Mouse (Mus musculus): ENCODE measurements around the gene Mrpl43.

DNA sequence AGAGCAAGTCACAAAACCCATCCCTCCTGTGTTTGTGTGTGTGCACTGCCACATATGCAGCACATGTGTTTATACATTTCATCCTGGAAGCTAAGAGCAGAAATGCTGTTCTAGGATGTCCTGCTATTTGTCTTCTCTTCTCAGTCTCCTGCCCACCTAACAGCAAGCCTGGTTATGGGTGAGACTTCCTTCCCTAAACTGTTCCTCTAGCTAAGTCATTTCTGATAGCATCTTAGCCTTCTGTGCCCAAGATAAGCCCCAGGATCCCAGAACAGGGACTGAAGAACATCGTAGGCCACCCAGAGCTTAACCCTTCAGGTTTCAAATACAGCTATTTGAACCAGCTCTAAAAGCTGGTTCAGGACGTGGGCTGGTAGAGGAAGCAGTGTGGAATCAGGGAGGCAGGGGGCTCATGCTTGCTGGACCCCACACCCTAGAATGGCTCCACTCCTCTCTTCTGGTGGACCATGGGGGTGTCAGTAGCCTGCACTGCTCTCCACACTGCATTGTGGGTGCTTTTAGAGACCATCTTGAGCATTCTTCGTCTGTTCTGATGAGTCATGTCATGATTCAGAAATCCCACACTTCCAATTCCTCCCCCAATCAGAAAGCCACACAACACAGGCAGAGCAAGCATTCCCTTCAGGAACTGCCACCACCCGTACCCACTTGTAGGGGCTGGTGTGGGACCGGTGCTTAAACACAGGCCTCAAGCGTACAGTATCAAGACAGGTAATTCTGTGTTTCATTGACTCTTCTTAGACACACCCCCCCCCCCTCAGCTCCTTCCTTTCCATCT is 48.8 kb upstream of the Mrpl43 start:
- TF ChIP-seq CTCF (IDR thresholded peaks at IDR 0.05; ENCODE audit: borderline replicate concordance, insufficient read depth, low read length) (no peak), POLR2A (IDR thresholded peaks at IDR 0.05; ENCODE audit: low read depth, low read length) (peak; percentile 49; the same call in 1 of the 2 replicates)

Data from embryonic fibroblast, embryonic 13.5 days (primary cell).